Mouse (Mus musculus): ENCODE data around the gene Asb6. TPM values are rescaled to one million over a fixed set of nuclear protein-coding genes. Genes with fewer than 3 reads are reported as not detected.

Asb6 gene
- polyA plus RNA-seq, 1 experiment from 2014 or later = 32.8 TPM

DNA sequence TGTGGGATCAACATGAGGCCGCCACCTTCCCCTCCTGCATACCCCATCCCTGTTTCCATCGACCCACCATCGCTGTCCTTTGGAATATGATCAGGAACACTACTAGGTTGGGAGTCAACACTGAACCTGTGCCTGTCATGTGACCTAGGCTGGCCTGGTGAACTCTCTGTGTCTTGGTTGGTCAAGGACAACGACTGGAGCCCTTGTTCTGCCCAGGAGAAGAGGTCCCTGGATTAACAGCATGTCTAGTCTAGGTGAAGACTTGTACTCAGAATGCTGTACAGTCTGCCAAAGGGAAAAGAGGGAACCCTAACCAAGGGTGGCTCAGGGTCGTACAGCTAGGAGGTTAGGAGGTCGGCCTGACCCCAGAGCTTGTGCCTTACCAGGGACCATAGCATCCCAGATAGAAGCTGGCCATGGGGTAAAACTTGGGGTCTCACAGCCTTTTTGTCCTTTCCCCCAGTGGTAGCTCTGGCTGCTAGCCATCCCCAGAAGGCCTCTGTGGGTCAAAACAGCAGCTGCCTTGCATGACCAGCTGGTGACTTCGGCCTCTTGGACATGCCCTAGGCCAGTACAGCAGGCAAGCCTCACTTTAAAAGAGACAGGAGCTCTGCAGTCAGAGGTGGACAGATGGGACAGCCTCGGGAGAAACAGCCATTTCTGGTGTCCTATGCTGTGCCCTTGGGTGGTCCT lies 56.7 kb downstream of the Asb6 start:
- Histone ChIP-seq H3K36me3 (no peaks in the 10 kb centered on the region), H3K27ac (peak overlapping the region; percentile 18; the same call in 1 of the 2 replicates), H3K27me3 (no peaks in the 10 kb centered on the region), H3K9ac (no peak overlapping the region), H3K4me2 (no peak overlapping the region), H3K4me1 (peaks cover 19% of the 10 kb centered on the region), H3K4me3 (no peak overlapping the region), H3K9me3 (no peaks in the 10 kb centered on the region)
- ATAC-seq (ENCODE audit: insufficient number of reproducible peaks, low FRiP score, low TSS enrichment, low read depth) = no peak
- 71% methylated on average over 8 of the region's 8 CpGs for WGBS

Other genes with a start within 250 kb of the Asb6 start
- gene Cstad, start 235.3 kb downstream of the Asb6 start, polyA plus RNA-seq (2015; fragmentation: Nextera tagmentation; extraction: Ambion mirVana) = 2.0 and 2.2 TPM in 2 replicates
- gene 1700001O22Rik, start 26.7 kb downstream of the Asb6 start, polyA plus RNA-seq (2015; fragmentation: Nextera tagmentation; extraction: Ambion mirVana) = 2.4 and 3.1 TPM in 2 replicates
- gene Ntmt1, start 22.5 kb downstream of the Asb6 start, polyA plus RNA-seq (2015; fragmentation: Nextera tagmentation; extraction: Ambion mirVana) = 86.3 and 89.5 TPM in 2 replicates
- 47.6 and 65.0 TPM in 2 replicates for gene Prrx2, start 4.6 kb upstream of the Asb6 start, polyA plus RNA-seq (2015; fragmentation: Nextera tagmentation; extraction: Ambion mirVana)
- 27.6 and 35.3 TPM in 2 replicates for gene Ptges, start 99.5 kb upstream of the Asb6 start, polyA plus RNA-seq (2015; fragmentation: Nextera tagmentation; extraction: Ambion mirVana)
- gene Tor1b, start 122.6 kb upstream of the Asb6 start, polyA plus RNA-seq (2015; fragmentation: Nextera tagmentation; extraction: Ambion mirVana) = 38.5 and 40.4 TPM in 2 replicates
- gene Tor1a, start 137.6 kb upstream of the Asb6 start, polyA plus RNA-seq (2015; fragmentation: Nextera tagmentation; extraction: Ambion mirVana) = 78.6 and 81.4 TPM in 2 replicates
- gene BC005624, start 151.9 kb upstream of the Asb6 start, polyA plus RNA-seq (2015; fragmentation: Nextera tagmentation; extraction: Ambion mirVana) = 53.5 and 58.2 TPM in 2 replicates
- gene Usp20, start 151.9 kb upstream of the Asb6 start, polyA plus RNA-seq (2015; fragmentation: Nextera tagmentation; extraction: Ambion mirVana) = 24.0 and 31.2 TPM in 2 replicates